Mouse (Mus musculus): ENCODE measurements around the gene Naaladl2. TPM values are rescaled to one million over a fixed set of nuclear protein-coding genes. Genes with fewer than 3 reads are reported as not detected.

Naaladl2 gene
- polyA plus RNA-seq (2014; fragmentation: Illumina TruSeq; extraction: RNeasy Lipid Tissue Mini Kit (QIAGEN cat#74804); ENCODE audit: low read depth, low replicate concordance) = 3.8 TPM

GRCm38 (mm10) chr3:25143555-25144311 lies at the start of gene Naaladl2:
Gene Naaladl2, minus strand, starts transcription at chr3:25144261.

Measured in kidney, adult 10 weeks (tissue).